Mouse (Mus musculus) CD4-positive, CD25-positive, alpha-beta regulatory T cell (primary cell): Measurements from ENCODE around the gene Capn2. TPM values are rescaled to one million over a fixed set of nuclear protein-coding genes. Genes with fewer than 3 reads are reported as not detected.

Source experiments
- polyA plus RNA-seq: library from polyadenylated mRNA; unstranded; fragments of 100-300 nt; shearing (Covaris generic); gene quantifications from one replicate; pipeline ENCODE4 v1.2.1, GENCODE M21; 2017

Capn2 gene
- 141 TPM for polyA plus RNA-seq

GRCm38 (mm10) chr1:182516758-182517676, at the start of gene Capn2:
Gene Capn2, minus strand, starts transcription at chr1:182517608.

GRCm38 (mm10) chr1:182564408-182565120, 47.2 kb upstream of the Capn2 start, which contains the start of gene Capn8:
Gene Capn8, plus strand, starts transcription at chr1:182565007.

Other genes starting within 250 kb of the Capn2 start
- gene Degs1, start 234.8 kb downstream of the Capn2 start, polyA plus RNA-seq: 104 TPM
- gene Fbxo28, start 176.0 kb downstream of the Capn2 start, polyA plus RNA-seq: 50.5 TPM
- 26.2 TPM for gene Trp53bp2, start 108.4 kb downstream of the Capn2 start, polyA plus RNA-seq
- not detected for gene Capn8, start 47.4 kb upstream of the Capn2 start, polyA plus RNA-seq
- gene Ccdc185, start 231.6 kb upstream of the Capn2 start, polyA plus RNA-seq: not detected
- gene Susd4, start 246.3 kb upstream of the Capn2 start, polyA plus RNA-seq: 3.8 TPM